Mouse (Mus musculus): ENCODE measurements around the gene Smim6.

The Smim6 gene

DNA sequence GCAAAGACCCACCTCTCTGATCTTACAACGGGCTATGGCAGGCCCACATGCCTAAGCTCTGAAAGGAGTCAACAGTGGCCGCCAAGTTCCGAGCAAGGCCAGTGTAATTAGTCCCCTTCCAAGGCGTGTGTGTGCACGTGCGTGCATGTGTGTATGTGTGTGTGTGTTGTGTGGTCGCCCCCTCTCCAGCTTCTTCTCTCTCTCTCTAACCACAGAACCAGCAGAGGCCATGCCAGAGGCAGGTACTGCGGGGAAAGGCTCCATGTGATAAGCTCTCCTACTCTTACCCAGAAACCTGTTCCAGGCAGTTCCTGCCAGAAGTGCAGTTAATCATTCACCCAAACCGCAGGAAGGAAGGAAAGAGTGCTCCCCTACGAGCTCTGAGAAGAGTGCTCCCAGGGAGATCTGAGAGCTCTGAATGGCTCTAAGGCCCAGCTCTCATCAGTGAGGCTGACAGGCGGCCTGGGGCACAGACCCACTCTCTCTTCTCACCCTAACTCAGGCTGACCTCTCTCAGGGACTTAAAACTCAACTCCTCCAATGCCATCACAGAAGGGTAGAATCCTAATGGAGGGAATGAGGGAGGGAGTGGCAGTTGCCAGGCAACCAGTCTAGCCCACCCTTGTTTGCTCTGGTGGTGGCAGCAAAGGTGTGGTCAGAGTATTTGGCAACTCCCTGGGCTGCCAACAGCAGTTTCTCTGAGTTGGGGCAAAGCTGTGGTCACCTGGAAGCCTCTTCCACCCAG, at the start of gene Smim6:
Smim6 (plus strand) TSS at position 386 of the 745 bp plus-strand sequence.
- DNase-seq (ENCODE audit: low spot score in 2 of 2), result no peak

DNA sequence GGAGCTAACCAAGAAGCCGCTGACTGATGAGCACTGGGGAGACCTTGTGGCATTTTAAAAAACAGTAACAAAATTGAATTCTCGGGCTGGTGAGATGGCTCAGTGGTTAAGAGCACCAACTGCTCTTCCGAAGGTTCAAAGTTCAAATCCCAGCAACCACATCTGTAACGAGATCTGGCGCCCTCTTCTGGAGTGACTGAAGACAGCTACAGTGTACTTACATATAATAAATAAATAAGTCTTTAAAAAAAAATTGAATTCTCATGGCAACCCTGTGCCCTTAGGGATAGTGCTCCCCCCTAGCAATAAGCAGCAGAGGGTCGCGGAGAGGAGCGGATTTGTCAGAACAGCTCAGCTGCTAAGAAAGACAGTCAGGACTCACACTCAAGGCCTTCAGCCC, 47.9 kb upstream of the Smim6 start:
- DNase-seq (ENCODE audit: low spot score in 2 of 2), result no peak

DNA sequence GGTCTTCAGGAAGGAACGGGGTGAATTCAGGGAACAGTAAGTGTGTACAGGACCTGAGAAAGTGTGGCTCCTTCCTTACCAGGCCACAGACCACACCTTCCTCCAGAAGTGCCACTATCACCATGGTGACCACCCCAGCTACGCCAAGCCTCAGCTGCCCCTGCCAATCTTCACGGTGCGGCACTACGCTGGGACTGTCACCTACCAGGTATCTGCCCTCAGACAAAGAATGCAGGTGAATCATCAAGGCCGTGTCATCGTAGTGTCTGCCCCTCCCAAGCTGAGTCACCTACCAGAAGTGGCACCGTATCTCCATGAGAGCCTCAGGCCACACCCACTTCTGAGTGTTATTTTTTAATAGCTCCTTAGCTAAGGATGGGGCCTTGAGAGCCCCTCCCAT, 42.4 kb upstream of the Smim6 start:
- DNase-seq (ENCODE audit: low spot score in 2 of 2), result no peak

DNA sequence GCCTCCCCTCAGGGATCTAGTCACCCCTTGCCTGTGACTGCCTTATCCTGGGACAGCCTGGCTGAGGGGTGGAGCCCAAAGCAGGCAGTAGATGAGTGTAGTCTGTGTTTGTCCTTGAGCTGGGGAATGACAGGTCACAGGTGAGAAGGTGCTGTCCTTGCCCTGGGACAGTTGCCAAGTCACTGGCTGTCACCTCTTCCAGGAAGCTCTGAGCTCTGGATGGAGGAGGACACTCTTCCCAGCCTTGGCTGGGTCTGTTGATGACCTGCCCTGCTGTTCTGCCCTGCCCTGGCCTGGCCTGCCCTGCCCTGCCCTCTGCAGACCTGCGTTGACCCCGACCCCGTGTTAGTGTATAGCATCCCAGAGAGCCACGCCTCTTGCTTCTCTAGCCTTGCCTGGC, 39.4 kb upstream of the Smim6 start:
- DNase-seq (ENCODE audit: low spot score in 2 of 2), result no peak

DNA sequence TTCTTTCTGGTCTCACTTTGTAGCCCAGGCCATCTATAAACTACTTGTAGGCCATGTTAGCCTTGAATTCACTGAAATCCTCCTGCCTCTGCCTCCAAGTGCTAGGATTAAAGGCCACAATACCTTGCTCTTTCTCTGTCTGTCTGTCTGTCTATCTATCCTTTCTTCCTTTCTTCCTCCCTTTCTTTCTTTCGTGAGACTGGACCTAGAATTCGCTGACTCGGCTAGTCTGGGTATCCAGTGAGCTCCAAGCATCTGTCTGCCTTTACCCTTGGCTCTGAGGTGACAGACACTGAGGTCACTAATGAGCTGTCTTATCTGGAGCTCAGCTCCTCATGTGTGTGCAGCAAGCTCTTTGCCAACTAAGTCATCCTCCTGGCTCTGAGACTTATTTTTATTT, 35.9 kb upstream of the Smim6 start:
- DNase-seq (ENCODE audit: low spot score in 2 of 2), result no peak

DNA sequence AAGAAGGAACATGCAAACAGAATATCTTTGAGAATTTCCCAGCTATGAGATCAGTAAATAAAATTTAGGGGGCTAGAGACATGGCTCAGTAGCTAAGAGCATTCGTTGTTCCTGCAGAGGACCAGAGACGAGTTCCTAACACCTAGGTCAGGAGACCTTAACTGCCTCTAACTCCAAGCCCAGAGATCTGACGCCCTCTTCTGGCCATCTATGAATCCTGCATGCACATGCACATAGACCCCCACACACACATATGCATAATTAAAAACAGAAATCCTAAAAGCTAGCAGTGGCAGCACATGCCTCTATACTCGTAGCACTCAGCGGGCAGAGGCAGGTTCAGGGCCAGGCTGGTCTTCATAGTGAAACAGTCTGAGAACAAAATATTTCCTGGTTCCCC, 35.4 kb upstream of the Smim6 start:
- DNase-seq (ENCODE audit: low spot score in 2 of 2), result no peak

DNA sequence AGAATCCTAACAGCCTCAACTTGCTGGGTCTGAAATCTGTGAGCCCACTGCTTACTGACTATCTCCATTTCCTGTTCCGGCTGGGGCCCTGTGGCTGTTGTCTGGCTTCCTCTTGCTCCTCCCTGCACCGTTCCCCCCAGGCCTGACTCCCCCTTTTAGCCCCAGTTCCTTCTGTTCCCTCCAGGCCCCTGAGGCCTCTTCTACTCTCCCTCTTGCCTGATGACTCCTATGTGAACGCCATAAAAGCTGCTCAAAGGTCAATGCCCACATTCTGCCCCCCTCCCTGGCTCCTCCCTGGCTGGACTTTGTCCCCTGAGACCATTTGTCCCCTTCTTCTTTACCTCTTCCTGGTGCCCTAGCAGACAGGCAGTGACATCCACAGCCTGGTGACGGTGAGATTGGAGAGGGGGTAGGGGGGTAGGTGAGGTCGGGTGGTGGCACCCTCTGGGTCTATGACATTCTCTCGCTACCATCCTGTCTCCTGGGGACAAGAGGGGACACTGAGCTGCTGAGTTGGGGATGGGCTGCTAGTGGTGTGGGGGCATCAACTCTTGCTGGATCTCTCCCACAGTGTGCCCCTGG, 34.6 kb upstream of the Smim6 start:
- no peak for DNase-seq (ENCODE audit: low spot score in 2 of 2)

DNA sequence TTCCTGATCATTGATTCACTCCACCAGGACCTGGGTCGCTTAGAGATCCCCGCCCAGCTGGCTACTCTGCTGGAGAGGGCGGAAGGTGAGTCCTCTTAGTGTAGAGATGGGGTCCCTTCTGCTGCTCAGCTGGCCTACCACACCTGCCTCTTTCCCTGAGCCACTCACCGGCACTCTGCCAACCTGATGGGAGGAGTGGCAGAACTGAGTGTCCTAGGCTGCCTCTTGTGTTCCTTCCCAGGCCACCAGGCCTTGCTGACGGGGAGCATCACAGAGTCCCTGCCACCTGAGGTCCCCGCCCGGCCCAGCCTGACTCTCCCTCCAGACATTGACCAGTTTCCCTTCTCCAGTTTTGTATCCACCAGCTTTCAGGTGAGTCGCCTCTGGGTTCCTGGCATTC, 33.7 kb upstream of the Smim6 start:
- no peak for DNase-seq (ENCODE audit: low spot score in 2 of 2)

DNA sequence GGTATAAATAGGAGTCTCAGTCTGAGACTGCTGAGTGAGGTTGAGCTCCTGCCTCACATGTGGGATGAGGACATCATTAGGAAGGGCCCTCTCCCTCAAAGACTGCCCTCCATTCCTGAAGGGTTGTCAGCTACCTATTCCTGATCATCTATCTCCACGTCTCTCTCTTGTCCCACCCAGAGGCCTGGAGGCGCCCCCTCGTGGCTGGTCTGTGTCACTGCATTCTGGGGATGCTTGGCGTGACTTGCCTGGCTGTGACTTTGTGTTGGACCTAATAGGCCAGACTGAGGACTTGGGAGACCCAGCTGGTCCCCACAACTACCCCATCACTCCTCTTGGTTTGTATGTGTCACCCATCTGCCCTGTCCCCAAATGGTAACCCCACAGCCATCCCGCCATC, 30.8 kb upstream of the Smim6 start:
- DNase-seq (ENCODE audit: low spot score in 2 of 2), result no peak

DNA sequence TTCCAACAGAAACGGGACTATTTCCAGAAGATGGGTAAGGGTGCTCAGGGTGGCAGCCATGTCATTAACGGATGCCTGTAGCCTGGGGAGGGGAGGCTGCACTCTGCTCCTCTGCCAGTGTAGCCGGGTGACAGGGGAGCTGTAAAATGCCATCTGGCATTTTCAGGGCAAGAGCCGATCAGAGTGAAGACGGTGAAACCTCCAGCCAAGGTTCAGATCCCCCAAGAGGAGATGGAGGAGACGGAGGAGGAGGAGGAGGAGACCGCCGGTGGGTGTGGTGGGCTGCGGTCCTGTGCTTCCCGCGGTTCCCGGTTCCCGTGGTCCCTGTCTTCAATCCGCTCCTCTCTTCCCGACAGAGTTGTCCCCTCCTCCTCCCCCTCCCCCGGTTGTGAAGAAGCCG, 28.6 kb upstream of the Smim6 start:
- DNase-seq (ENCODE audit: low spot score in 2 of 2), result no peak

DNA sequence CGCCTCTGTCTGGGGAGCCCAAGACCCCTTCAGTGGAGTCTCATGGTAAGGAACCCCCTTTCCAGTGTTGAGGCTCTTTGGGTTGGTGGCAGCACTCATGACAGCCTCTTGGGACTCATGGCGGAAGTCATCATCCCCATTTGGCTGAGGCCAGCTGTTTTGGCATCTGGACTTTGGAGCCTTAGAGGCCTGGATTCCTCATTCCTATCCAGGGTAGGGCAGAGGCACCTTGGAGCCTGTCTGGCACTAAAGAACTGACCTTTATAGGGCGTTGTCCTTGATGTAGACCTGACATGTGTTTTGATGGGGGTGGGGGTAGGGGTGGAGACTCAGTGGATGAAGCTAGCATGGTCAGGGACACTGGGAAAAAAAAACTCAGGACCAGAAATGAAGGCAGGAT, 27.5 kb upstream of the Smim6 start:
- DNase-seq (ENCODE audit: low spot score in 2 of 2), result no peak

DNA sequence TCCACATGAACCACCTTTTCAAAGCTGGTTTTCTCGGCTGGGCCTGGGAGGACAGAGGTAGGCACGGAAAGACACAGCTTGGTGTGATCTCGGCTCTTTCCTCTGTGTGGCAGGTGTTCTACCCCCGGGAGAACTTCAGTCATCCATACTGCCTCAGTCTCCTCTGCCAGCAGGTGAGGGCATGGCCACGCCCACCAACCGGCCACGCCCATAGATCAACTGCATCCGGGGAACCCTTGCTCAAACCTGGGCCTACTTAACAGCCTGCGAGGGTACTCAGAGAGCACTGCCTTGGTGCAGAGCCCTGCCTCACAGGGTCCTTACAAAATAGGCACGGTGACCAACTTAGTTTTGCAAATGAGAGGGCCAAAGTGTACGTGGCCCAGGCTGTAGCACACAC, 26.5 kb upstream of the Smim6 start:
- no peak for DNase-seq (ENCODE audit: low spot score in 2 of 2)

DNA sequence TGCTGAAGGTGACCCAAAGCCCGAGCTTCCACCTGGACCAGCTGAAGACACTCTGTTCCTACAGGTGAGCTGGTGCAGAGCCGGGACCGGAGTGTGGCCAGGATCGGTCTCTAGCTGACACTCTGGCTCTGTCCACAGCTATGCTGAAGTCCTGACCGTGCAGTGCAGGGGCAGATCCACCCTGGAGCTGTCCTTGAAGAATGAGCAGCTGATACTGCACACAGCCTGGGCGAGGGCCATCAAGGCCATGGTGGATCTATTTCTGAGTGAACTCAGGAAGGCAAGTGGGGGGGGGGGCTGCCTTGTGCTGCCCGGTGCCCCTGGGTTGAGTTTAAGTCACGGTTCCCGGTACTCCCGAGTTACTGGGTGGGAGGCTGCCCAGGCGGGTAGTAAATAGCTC, 25.4 kb upstream of the Smim6 start:
- no peak for DNase-seq (ENCODE audit: low spot score in 2 of 2)

DNA sequence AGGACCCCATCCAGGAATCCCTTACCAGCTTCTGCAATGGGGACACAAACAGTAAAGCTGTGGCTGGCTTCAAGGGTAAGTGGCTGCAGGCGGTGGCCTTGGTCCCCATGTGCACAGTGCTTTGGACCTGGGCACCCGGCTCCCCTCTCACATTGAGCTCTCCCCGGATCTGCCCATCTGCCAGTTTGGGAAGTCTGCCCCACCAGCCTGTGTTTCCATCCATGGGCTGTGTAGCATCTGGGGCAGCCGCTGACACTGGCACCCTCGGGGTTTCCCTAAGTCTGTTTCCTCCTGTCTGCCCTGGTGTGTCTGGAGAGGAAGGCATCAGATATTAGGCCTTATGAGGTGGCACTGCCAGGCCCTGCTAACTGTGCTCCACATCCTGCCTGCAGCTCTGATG, 23.8 kb upstream of the Smim6 start:
- DNase-seq (ENCODE audit: low spot score in 2 of 2), result no peak

DNA sequence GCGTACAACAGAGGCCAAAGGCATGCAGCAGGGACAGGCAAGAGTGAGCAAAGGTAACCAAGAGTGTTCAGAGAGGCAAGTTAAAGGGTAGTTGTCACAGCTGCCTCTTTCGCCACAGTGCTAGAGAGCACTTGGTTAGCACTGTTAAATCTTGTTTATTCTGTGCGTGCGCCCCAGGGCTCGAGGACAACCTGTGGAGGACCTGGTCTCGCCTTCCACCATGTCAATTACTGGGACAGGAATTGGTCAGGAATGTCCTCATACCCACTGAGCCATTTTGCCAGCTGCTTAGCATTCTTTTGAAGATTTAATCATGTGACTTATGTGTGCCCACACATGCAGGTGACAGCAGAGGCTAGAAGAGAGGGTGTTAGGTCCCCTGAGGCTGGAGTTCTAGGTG, 22.7 kb upstream of the Smim6 start:
- no peak for DNase-seq (ENCODE audit: low spot score in 2 of 2)

DNA sequence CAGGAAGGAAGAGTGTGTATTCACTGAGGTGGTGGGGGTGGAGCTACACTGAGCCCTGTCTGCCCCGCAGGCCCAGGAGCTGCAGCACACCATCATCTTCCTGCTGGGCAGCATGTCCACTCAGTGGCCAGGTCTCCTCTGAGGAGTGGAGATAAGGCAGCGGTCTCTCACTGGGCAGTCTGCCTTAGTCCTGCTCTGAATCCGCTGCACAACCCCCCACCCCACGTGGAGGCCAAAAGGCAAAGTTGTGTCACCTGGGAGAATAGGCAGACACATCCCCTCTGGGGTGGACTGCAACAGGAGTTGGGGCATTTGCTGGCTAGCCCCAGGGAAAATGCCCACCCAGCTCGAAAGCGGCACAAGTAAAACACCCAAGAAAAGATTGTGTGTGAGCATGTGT, 19.6 kb upstream of the Smim6 start:
- DNase-seq (ENCODE audit: low spot score in 2 of 2), result no peak

DNA sequence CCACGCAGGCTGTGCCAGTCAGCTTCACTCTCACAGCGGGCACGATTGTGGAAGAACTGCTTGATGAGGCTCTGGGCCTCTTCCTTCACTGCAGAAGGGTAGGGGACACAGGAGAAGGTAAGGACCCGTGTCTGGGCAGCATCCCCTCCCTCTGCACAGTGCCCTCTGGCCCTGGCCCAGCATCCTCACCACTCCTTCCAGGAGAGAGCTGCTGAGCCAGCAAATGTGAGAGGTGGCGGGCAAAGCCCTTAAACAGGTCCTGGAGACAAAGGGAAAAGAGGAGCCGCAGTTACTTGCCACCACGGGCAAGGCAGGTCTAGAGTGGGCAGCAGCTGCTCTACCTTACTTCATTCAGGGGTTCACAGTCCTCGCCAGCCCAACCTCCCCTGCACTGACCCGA, 18.7 kb upstream of the Smim6 start:
- no peak for DNase-seq (ENCODE audit: low spot score in 2 of 2)

DNA sequence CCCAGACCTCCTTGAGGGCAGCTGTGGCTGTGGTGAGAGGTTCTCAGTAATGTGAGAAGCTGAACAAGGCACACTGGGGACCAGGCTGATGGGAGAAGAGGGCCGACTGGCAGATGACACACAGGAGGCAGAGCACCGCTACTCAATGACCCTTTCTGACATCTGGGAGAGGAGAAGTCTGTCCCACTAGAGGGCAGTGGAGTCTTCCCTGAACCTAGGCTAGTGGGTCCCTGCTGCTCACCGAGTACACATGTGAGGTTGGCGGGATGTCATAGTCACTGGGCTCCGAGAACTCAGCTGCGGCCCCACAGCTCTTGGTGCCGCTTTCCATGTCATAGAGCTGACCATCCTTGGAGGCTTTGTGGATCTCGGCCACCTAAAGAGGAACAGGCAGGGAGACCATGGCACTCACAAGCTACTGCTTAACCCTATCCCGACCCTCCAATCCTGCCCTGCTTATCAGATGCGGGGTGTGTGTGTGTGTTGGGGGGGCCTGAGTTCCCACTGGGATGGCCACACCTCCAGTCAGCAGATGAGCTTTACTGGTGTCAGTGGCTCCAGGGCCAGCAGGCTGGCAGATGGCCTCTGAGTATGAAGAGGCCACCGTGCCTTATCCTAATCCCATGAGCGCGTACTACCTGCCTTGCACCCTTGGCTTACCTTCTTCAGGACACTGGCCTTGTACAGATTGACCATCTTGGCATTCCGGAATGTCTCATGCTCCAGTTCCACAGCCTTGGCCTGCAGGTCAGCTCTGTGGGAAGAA, 16.9 kb upstream of the Smim6 start:
- DNase-seq (ENCODE audit: low spot score in 2 of 2), result no peak

DNA sequence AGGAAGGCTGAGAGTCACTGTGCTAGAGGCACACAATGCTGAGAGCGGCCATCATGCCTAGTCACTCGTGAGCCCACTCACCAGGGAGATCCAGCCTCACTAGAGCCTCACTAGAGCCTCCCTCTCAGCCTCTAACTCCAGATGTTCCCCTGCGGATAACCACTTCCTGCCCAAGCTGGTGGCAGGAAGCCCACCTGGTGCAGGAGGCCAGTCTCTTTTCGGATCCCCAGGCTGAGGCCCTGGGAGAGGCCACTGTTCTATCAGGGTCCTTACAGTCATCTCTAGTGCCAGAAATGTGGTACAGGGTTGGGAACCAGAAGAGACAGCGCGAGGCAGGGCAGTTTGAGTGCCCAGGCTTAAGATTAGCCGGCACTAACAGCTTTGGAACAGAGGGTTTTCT, 13.4 kb upstream of the Smim6 start:
- no peak for DNase-seq (ENCODE audit: low spot score in 2 of 2)

DNA sequence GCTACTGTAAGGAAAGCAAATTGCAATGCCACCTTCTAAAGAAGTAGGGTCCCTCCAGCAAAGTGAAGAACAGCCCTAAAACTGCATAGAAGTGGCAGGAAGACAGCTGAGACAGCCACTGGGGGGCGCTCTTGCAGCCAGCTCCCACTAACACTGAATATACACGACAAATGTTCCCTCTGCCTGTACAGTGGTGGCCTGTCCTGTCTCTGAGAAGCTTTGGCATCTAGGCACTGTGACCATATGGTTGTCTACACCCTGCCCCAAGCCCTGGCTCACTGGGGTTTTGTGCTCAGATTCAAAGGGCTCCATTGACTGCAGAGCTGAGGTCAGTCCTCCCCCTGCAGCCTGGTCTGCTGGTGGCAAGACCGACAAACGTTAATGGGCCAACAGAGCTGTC, 12.9 kb upstream of the Smim6 start:
- no peak for DNase-seq (ENCODE audit: low spot score in 2 of 2)

DNA sequence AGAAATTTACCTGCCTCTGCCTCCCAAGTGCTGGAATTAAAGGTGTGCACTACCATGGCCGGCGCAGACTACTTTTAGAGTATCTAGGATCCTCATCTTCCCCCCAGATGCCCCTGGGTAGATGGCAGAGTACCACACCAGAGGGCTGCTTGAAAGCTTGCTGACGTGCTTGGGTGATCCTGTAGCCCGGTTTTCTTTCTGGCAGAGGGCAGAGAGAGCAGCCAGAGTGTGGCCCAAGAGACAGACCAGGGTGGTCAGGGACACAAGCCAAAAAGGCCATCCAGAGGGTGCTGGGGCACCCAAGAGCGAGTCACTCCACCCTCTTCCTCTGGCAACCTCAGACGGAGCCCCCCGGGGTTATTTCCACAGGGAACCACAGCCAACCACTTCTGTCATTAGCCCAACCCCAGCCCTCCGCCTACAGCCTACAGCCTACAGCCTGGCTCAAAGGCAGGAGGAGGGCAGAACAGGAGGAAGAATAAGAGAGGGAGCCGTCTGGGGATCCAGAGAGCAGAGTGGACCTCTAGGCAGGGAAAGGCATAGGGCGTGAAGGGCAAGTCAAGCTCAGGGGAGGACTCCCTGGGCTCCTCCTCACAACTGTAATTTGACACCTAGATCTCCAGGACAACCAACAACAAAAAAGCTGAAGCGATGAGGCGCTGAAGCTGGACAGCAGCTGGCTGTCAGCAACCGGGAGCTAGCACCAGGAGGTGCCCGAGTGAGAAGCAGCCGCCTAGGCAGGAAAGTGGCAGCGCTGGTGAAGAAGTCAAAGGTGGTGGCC, 12.1 kb upstream of the Smim6 start, which contains the start of gene Smim5:
Smim5 (plus strand) TSS at position 481 of the 781 bp plus-strand sequence.
- DNase-seq (ENCODE audit: low spot score in 2 of 2), result peak; percentile 50 to 65

Measured in urinary bladder, postnatal 4 days (tissue).